Mouse (Mus musculus) left cerebral cortex, adult 9 months (tissue): ENCODE results near the gene Nudt4.

Source experiments
- DNase-seq, 2 experiments: peaks; one replicate each; pipeline ENCODE4 v3.0.0; 2022; ENCODE audit warnings: low spot score in 2 of 2

Nudt4 gene

GRCm38 (mm10) chr10:95501033-95501432 is 62.9 kb downstream of the Nudt4 start:
- no peak for DNase-seq
